Mouse (Mus musculus) cerebellum, adult 9-10 months (tissue): ENCODE results near the gene Mical3.

Experiments
- DNase-seq: peaks from one replicate; pipeline ENCODE4 v3.0.0; 2022

The Mical3 gene

GRCm38 (mm10) chr6:121051411-121051810 lies 79.4 kb downstream of the Mical3 start:
- no peak for DNase-seq

- no peak for DNase-seq
These were observed 82.1 kb downstream of the Mical3 start for GRCm38 (mm10) chr6:121048696-121049095.

DNA sequence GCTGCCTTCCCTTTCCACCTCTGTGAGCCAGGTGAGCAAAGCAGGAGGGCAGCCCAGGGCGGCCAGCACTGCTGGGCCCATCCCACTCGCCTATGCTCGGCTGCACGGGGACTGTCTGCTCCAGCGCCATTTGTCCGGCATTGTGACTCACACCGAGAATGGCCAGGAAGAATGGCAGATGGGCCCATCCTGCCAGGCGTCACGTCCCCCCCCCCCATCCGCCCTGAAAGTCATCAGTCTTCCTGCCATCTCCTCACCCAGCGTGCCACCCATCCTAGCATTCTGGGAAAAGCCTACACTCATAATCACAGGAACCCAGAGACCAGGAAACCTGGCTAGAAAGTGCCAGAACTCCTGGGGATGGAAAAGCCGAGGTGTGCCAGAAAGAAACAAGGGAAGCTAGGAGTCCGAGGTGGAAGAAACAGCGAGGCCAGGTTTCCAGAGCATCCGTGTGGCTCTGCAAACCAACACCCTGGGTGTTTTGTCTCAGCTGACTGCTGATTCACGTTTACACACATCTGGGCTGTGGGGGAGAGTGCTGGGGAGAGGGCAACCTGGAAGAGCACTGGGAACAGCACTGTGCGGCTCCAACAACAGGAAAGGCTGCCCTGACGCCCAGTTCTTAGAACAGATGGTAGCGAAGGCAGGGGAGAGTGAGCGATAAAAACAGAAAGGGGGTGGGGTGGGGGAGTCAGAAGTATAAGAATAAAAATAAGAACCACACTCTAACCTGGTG lies 85.3 kb downstream of the Mical3 start:
- DNase-seq: peak; percentile 85

DNA sequence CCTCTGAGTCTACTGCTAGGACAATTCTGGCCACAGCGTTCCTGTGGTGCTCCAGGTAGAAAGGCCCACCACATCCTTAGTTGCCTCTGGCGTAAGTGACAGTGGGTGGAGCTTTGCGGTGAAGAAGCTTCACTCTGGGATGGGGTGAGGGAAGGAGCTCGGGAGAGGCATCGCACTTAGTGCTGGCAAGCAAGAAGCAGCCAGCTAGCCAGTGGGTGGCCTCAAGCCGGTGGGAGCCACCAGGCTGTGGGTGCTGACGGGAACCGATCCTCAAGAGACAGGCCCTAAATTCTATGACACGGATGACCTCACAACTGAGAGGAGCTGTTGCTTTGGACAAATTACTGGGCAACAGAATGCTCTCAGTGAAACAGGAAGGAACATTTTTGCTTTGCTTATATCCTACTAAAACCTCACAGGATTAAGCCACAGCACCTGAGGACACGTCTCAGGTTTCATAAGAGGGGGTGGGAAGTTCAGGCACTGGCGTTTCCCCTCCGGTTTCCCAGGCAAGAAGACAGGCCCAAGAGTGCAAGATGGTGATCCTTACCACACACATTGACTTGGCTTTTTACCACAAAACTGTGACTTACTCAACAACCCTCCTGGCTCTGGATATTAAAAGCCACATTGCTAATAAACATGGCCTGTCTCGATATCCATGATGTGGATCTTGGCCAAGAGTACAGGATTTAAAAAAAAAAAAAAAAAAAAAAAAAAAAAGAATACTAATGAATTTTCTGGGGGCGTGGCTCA lies 87.2 kb downstream of the Mical3 start:
- DNase-seq: no peak

DNA sequence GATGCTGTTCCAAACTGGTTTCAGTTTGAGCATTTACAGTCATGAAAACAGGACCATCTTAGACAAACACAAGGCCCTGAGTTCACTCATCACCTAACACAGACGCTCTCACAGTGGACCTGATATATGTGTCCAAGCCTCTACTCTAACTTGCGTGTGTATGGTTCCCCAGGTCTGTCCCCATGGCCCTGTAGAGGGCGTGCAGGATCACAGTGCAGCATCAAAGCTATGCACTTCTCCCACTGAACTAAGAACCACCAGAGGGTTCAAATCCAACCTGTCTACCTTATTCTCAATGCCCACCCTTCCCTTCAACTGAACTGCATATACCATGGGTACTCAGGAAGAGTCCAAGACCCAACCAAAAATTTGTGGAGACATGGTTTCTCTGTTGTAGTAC lies 91.1 kb downstream of the Mical3 start:
- no peak for DNase-seq

- peak; percentile 71 for DNase-seq
These were observed 91.5 kb downstream of the Mical3 start for GRCm38 (mm10) chr6:121039286-121039685.

DNA sequence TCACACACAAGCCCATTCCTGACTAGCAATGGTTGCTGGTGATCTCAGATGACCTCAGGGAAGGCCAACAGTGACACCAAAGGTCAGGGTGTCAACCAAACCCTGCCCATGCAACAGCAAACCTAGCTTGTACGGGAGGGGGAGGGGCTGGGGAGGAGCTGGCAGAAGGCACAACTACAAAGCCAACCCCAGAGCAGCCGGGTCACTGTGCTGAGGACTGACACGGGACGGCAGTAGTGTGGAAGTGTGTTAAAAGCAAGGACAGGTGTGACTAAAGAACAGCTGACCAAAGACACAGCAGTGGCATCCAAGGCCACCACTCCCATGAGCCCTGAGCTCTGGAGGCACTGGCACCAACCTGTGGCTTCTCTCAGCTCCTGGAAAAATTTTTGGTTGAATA lies 93.7 kb downstream of the Mical3 start:
- DNase-seq: no peak

GRCm38 (mm10) chr6:121035929-121036328 lies 94.9 kb downstream of the Mical3 start:
- DNase-seq: no peak

DNA sequence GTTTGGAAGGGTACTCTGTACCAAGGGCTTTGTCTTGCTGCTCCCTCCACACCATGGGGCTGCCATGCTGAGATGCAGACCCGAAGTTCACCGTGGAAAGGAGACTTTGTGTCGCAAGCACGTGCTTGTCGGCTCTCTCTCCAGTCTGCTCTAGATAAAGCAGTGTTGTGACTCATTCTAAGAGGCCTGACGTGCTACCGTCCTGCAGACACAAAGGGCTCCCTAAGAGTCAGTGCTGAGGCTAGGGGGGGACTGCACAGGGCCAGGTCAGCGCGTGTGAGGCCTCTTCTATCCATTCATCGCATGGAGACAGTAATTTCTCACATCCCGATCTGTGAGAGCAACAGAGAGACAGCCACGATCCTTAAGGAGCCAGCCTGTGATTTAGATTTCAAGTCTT lies 95.5 kb downstream of the Mical3 start:
- DNase-seq: no peak

GRCm38 (mm10) chr6:121033250-121033649 lies 97.5 kb downstream of the Mical3 start:
- DNase-seq: no peak

GRCm38 (mm10) chr6:121031370-121031769 lies 99.4 kb downstream of the Mical3 start:
- no peak for DNase-seq

GRCm38 (mm10) chr6:121029897-121030589 lies 100.8 kb downstream of the Mical3 start:
- DNase-seq: no peak

DNA sequence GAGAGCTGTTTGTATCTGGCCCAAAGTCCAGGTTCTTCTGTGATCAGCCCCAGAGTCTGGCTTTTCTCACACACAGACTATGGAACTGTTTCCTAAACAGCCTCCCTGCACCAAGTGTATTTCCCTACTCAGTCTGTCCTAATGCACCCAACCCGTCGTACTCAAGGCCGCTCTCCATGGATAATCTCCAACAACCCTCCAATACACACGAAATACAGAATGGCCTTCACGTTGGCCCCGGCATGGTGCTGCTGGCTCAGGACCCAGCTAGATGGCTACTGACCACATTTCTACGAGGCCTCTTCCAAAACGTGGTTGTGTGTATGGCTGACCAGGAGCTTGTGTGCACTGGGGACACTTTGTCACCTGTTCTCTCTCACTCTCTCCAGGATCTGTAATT lies 102.3 kb downstream of the Mical3 start:
- DNase-seq: no peak

GRCm38 (mm10) chr6:121027314-121027713 lies 103.5 kb downstream of the Mical3 start:
- DNase-seq: peak; percentile 77

GRCm38 (mm10) chr6:121026866-121027265 lies 103.9 kb downstream of the Mical3 start:
- DNase-seq: peak; percentile 83

DNA sequence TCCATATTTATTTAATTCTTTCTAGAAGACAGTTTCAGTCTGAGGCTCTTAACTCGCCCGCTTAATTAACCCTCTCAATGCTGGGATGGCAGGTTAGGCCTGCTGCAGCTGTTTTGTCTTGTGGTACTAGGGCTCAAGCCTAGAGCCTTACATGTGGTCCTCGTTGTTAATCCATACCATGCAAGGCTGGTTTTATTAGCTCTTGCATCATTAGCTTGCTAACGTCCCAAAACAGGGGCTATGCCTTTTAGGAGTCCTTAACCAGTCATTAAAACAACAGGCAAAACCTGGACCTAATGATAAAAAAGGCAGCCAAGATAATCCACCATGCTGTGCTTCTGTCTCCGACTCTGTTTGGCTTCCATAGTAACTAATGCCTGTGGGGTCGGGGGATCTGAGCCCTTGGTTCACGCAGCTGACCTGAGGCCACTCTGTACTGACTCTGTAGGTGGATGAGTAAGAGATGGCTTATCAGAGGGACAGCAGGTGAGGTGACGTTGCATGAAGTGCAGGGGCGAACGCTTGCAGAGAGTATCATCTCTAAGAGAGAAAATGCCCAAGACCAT lies 104.7 kb downstream of the Mical3 start:
- DNase-seq: no peak

GRCm38 (mm10) chr6:121018147-121018546 lies 112.7 kb downstream of the Mical3 start:
- DNase-seq: peak; percentile 78

GRCm38 (mm10) chr6:121017436-121018031 lies 113.3 kb downstream of the Mical3 start:
- DNase-seq: peak; percentile 87

- no peak for DNase-seq
These were observed 114.7 kb downstream of the Mical3 start for GRCm38 (mm10) chr6:121016097-121016496.

GRCm38 (mm10) chr6:121014339-121014738 lies 116.5 kb downstream of the Mical3 start:
- no peak for DNase-seq

GRCm38 (mm10) chr6:121013750-121014149 lies 117.0 kb downstream of the Mical3 start:
- DNase-seq: peak; percentile 71

GRCm38 (mm10) chr6:121011709-121012108 lies 119.1 kb downstream of the Mical3 start:
- no peak for DNase-seq

- DNase-seq: no peak
These were observed 121.1 kb downstream of the Mical3 start for GRCm38 (mm10) chr6:121009651-121010050.
